Mouse (Mus musculus): Measurements from ENCODE around the gene Rcc2.

Gene Rcc2

GRCm38 (mm10) chr4:140709617-140710016, 9.3 kb downstream of the Rcc2 start:
- no peak for DNase-seq (ENCODE audit: low read depth, low spot score)

DNA sequence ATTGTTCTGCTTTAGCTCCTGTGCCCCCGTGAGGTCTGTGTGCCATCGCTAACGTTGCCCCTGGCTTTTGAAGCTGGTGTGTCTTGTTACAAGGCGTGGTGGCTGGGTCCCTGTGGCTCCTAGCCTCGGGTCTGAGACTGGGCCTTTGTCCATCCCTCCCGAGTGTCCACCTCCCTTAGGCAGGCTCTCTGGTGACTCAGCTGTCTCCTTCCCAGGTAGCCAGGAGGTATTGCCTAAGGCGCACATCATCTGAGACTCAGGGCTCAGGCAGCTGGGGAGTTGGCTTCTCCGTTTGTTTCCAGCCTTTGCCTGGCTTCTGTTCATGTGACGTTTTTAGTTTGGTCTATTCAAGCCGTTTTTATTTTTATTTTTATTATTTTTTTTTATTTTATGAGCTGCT, 10.4 kb downstream of the Rcc2 start:
- DNase-seq (ENCODE audit: low read depth, low spot score): no peak

- DNase-seq (ENCODE audit: low read depth, low spot score): no peak
Measured at GRCm38 (mm10) chr4:140711360-140711759, 11.0 kb downstream of the Rcc2 start.

DNA sequence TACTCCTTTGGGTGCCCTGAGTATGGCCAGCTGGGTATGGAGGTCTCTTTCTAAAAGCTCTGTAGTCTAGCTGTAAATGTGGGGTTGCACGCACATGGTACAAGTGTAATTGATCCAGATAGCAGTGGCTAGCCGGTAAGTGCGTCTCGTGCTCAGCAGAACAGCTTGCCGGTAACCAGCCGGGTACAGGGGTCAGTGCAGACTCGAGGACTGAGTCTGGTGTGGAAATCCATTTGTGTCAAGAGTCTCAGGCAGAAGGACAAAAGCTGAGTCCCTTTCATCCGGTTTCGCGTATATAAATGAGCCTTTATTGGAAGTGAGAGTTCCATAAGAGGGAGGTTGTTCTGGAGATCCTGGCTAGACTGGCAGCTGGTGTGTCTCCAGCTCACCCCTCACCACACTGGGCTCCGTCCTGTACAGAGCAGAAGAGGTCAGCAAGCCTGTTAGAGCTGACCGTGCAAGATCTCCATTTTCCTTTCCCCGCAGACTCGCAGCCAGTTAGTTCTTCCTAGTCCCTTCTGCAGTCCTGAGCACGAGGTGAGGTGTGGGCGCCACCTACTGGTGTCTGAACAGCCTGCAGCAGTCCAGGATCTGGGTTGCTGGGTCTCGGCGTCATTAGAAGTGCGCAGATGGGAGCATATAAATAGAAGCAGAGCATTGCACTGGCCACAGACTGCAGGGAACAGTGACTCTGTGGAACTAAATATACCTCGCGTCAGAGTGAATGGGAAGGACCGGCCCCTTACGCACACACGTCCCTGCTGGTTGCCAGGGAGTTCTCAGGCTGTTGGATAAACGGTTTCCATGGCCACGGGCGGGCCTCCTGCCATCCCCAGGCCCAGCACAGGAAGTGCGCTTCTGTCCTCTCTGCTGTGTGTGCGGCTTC, 13.4 kb downstream of the Rcc2 start:
- peak; percentile 92 for DNase-seq (ENCODE audit: low read depth, low spot score)

DNA sequence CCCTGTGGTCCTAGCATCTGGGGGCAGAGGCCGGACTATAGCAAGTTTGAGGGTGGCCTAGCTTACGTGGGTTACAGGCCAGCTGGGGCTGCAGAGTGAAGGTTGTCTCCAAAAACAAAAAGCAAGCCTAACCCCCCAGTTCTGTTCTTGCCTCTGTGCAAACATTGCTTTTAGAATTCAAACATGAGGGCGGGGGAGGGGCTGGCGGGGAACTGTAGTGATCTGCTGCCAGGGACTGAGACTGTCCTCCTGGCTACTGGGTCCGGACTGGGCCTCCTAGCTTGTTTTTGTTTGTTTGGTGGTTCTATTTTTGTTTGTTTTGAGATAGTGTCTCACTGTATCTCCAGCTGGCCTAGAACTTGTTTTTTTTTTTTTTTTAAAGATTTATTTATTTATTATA, 14.2 kb downstream of the Rcc2 start:
- no peak for DNase-seq (ENCODE audit: low read depth, low spot score)

- DNase-seq (ENCODE audit: low read depth, low spot score): no peak
Measured at GRCm38 (mm10) chr4:140716994-140717393, 16.7 kb downstream of the Rcc2 start.

DNA sequence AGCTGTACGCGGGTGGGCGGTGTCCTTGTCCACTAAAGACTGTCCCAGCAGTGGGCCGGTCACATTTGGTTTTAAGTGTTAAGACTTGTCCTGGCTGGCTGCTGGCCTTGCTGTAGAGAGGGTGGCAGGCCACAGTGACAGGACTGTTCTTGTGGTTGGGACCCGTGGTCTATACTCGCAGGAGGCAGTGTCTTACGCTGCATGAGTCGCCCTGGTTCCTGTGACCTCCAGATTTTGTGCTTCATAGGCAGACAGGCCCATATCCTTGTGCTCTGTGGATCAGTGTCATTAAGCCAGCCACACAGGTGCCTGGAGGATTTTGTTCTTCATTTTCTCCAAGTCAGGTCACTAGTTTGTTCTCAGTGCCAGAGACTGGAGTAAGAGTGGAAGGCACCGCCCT, 18.1 kb downstream of the Rcc2 start:
- no peak for DNase-seq (ENCODE audit: low read depth, low spot score)

- DNase-seq (ENCODE audit: low read depth, low spot score): no peak
Measured at GRCm38 (mm10) chr4:140720091-140720490, 19.8 kb downstream of the Rcc2 start.

GRCm38 (mm10) chr4:140721968-140722490, 21.7 kb downstream of the Rcc2 start:
- DNase-seq (ENCODE audit: low read depth, low spot score): no peak

GRCm38 (mm10) chr4:140722710-140723109, 22.4 kb downstream of the Rcc2 start:
- no peak for DNase-seq (ENCODE audit: low read depth, low spot score)

- DNase-seq (ENCODE audit: low read depth, low spot score): no peak
Measured at GRCm38 (mm10) chr4:140723192-140723591, 22.9 kb downstream of the Rcc2 start.

DNA sequence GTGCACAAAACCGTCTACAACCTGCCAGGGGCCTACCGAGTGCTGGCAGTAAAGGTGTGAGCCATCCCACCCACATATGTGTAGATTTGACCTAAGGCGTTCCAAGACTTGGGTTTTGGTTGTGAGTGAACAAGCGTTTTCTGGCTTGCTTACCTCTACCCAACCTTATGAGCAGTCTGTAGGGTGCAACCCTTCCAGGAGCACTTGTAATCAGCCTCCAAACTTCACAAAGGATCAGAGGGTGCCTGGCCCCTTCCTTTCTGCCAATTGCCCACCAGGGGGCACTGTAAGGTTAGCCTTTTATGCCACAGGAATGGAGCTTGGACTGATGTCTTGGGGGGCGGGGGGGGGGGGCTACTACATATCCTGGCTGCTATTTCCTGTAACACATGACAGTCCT, 23.5 kb downstream of the Rcc2 start:
- peak; percentile 70 for DNase-seq (ENCODE audit: low read depth, low spot score)

GRCm38 (mm10) chr4:140724739-140725138, 24.4 kb downstream of the Rcc2 start:
- no peak for DNase-seq (ENCODE audit: low read depth, low spot score)

- no peak for DNase-seq (ENCODE audit: low read depth, low spot score)
Measured at GRCm38 (mm10) chr4:140726907-140727306, 26.6 kb downstream of the Rcc2 start.

- DNase-seq (ENCODE audit: low read depth, low spot score): peak; percentile 44
Measured at GRCm38 (mm10) chr4:140731654-140732053, 31.3 kb downstream of the Rcc2 start.

DNA sequence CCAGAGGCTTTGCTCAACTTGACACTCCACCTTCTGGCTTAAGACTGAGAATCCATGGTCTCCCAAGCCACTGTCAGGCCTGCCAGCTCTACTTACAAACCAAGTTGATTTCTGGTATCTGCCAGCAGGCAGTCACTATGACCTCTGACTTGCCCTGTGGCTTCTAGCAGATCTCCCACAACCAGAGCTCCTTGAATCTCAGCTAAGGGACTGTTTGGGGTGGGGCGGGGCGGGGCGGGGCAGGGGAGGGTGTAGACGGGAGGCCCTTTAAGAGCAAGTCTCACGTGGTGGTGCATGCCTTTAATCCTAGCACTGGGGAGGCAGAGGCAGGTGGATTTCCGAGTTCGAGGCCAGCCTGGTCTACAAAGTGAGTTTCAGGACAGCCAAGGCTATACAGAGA, 32.5 kb downstream of the Rcc2 start:
- DNase-seq (ENCODE audit: low read depth, low spot score): no peak

DNA sequence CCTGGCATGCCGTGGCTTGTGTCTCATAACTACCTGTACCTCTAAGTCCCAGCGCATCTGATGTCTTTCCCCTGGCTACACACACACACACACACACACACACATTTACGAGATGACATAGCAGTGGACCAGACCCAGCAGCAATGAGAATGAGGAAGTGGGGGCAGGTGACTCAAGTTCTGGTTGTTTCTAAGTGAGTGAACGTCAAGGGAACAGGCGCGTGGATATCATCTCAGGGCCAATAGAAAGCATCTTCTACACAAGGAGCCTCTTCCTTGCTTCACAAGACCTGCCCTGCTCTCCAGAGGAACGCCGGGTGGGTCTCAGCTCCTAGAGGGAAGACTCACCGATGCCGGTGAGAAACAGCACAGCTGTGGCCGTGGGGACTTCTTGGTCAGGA, 40.3 kb downstream of the Rcc2 start:
- DNase-seq (ENCODE audit: low read depth, low spot score): no peak

DNA sequence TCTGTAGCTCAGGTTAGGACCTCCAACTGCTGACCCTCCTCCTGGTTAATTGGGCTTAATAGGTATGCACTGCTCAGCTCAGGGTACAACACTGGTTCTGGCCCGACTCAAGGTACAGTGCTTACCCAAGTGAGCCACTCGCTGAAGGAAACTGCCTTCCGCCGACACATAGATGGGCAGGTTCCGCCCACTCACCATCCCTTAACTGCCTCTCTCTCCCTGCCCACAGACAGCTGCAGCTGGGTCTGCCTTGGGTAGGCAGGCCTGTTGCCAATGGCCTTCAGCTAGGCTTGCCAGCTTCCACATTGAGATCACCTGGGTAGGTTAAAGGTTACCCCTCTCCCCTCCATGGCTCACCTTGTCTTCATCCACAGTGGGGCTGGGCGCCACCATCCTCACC, 41.1 kb downstream of the Rcc2 start:
- no peak for DNase-seq (ENCODE audit: low read depth, low spot score)

- DNase-seq (ENCODE audit: low read depth, low spot score): no peak
Measured at GRCm38 (mm10) chr4:140742543-140742942, 42.2 kb downstream of the Rcc2 start, which contains the start of gene Padi6. Gene Padi6, minus strand, starts transcription at chr4:140742643.

DNA sequence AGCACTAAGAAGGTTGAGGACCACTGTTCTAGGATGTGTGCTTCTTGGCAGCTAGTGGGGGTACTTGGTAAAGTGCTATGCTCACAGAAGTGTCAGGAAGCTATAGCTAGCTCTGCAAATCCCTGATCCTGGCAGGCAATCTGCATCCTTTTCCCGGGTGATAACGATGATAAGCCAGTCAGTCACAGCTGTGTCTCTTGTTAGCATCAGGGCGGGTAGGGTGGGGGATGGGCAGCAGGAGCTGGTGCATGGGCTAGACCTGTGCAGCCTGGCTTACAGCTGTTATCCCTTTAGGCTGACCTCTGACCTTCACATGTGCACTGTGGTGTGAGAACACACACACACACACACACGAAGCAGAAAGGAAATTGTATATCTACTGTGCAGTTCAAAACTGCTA, 42.7 kb downstream of the Rcc2 start:
- no peak for DNase-seq (ENCODE audit: low read depth, low spot score)

GRCm38 (mm10) chr4:140744654-140745053, 44.3 kb downstream of the Rcc2 start:
- DNase-seq (ENCODE audit: low read depth, low spot score): peak; percentile 71

DNA sequence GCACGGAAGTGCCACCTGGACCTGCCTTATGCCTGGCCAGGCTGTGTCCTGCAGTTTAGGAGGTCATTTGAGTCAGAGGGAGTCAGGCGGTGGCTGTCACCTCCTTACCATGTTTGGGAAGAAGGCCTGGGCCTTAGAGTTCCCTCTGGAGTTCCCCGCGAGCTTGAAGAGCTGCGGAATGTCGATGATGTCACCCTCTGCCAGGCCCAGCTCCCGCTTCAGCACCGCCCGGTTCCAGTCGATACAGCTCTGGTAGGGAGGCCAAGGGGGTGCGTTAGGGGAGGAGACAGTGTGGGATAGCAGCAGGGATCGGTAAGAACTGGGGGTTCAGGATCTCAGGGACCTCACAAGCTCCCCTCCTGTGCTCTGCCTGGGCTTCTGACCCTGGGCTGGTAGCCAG, 47.6 kb downstream of the Rcc2 start:
- no peak for DNase-seq (ENCODE audit: low read depth, low spot score)

DNA sequence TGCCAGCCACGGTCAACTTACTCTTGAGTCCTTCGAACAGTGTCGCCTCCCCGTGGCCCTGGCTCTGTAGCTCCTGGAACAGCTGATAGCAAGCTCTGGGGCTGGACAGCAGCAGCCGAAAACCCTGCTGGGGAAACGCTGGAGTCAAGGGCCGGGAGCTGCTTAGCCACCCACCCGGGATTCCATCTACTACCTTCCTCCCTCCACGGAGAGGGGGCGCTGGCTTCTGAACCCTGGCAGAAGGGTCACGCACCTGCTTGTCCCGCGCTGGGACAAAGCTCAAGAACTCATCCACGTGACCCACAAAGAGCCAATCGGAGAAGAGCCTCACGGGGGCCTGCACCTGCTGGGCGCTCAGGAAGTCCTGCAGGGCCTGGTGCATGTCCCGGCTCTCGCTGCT, 50.0 kb downstream of the Rcc2 start:
- DNase-seq (ENCODE audit: low read depth, low spot score): peak; percentile 78
